Mouse (Mus musculus) midbrain, embryonic 14.5 days (tissue): ENCODE measurements around the gene Frmd5. TPM values are rescaled to one million over a fixed set of nuclear protein-coding genes. Genes with fewer than 3 reads are reported as not detected.

Experiments used
- ATAC-seq: fragments of 200-750 bp; cut with Nextera tagmentation; 2 replicates; pipeline ENCODE4 v1.8.0; 2017; ENCODE audit warnings: moderate number of reproducible peaks, moderate library complexity; ENCODE audit not compliant: low FRiP score, low TSS enrichment
- DNase-seq: peaks from one replicate; pipeline ENCODE4 v3.0.0-alpha.2; 2015
- H3K27ac ChIP-seq: fragments of 300-500 bp; sonication (generic); replicated peaks from 2 replicates; pipeline ENCODE4 v1.5.1; 2014; ENCODE audit warnings: mild to moderate bottlenecking, low read depth, low read length, moderate library complexity
- H3K27me3 ChIP-seq: fragments of 300-500 bp; sonication (generic); 2 replicates; pipeline ENCODE4 v1.6.1; 2014; ENCODE audit warnings: low read length, control low read depth, mixed read lengths; ENCODE audit not compliant: control insufficient read depth, insufficient read depth
- H3K36me3 ChIP-seq: fragments of 300-500 bp; sonication (generic); 2 replicates; pipeline ENCODE4 v1.6.1; 2014; ENCODE audit warnings: low read length, control low read depth; ENCODE audit not compliant: control insufficient read depth, insufficient read depth
- H3K4me1 ChIP-seq: fragments of 300-500 bp; sonication (generic); 2 replicates; pipeline ENCODE4 v1.6.1; 2014; ENCODE audit warnings: mild to moderate bottlenecking, antibody characterized with exemption, low read length, control low read depth; ENCODE audit not compliant: control insufficient read depth, insufficient read depth
- H3K4me2 ChIP-seq: fragments of 300-500 bp; sonication (generic); 2 replicates; pipeline ENCODE4 v1.6.1; 2014; ENCODE audit warnings: mild to moderate bottlenecking, low read length, moderate library complexity
- H3K4me3 ChIP-seq: fragments of 300-500 bp; sonication (generic); replicated peaks from 2 replicates; pipeline ENCODE4 v1.5.1; 2014; ENCODE audit warnings: low read depth, low read length
- H3K9ac ChIP-seq: fragments of 300-500 bp; sonication (generic); replicated peaks from 2 replicates; pipeline ENCODE4 v1.6.1; 2014; ENCODE audit warnings: mild to moderate bottlenecking, low read length, moderate library complexity
- H3K9me3 ChIP-seq: fragments of 300-500 bp; sonication (generic); 2 replicates; pipeline ENCODE4 v1.6.1; 2016; ENCODE audit warnings: low read length, control low read depth, mixed read lengths; ENCODE audit not compliant: control insufficient read depth
- WGBS: fragments of 180-500 bp; shearing (Covaris S2); extraction: QIAGEN DNeasy Blood & Tissue Kit; methylation state at CpG from one replicate; pipeline ENCODE4 v1.1.7; 2014; 5-methylcytosine and 5-hydroxymethylcytosine counted together
- polyA plus RNA-seq: library from polyadenylated mRNA; unstranded; fragments of >200 nt; fragmentation: Nextera tagmentation; extraction: Ambion mirVana; gene quantifications from 2 replicates; pipeline ENCODE4 v1.2.1, GENCODE M21; 2014

Frmd5 gene
- polyA plus RNA-seq, 1 experiment from 2014 or later, result 32.0 TPM

DNA sequence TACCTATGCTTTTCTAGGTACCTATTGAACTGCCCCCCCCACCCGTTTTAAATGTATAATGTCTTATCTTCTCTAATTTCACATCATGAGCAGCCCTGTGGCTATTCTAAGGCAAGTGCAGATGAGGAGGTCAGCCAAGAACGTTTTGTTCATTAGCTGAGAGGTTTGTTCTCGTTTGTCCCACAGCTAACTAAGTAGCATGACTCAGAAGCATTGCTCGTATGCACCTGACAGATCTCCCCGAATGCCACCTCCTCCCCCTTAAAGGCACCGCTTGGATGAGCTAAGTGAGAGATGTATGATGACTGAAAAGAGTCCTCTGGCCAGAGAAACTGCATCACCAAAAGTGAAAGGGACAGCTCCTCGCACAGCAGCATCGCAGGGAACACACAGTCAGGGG, 132.7 kb downstream of the Frmd5 start:
- Histone ChIP-seq H3K36me3 (no peaks in the 10 kb centered on the region), H3K27me3 (no peaks in the 10 kb centered on the region), H3K4me2 (no peak overlapping the region), H3K4me1 (peaks cover 6% of the 10 kb centered on the region; the same call in 1 of the 2 replicates), H3K4me3 (no peak overlapping the region), H3K9ac (no peak overlapping the region), H3K27ac (no peak overlapping the region), H3K9me3 (no peaks in the 10 kb centered on the region)
- WGBS, result 72% methylated on average over 8 of the region's 8 CpGs
- no peak for DNase-seq
- no peak for ATAC-seq

DNA sequence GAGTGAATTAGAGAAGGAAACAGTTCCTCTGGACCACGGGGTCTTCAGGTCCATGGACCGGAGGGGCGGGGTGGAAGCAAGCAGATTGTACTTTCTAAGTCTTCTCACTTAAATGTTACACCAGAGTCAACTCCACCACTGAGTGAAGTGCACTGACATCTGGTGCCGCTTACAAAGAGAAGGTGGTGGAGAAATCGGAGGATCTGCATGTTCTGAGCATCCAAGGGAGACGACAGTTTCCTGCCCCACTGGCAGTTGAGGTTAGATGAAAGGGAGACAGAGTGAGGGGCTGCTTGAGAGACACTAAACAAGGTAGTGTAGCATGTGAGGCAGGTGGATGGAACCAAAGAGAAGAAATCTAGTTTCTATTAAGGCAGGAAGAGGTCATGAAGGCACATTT, 137.0 kb downstream of the Frmd5 start:
- ATAC-seq (no peak), DNase-seq (no peak)
- H3K4me2 ChIP-seq, result no peak overlapping the region
- H3K4me3 ChIP-seq, result no peak overlapping the region
- no peaks in the 10 kb centered on the region for H3K27me3 ChIP-seq
- 90% methylated on average over 6 of the region's 6 CpGs for WGBS
- H3K36me3 ChIP-seq, result no peaks in the 10 kb centered on the region
- no peak overlapping the region for H3K9ac ChIP-seq
- no peak overlapping the region for H3K27ac ChIP-seq
- H3K9me3 ChIP-seq, result no peaks in the 10 kb centered on the region
- no peaks in the 10 kb centered on the region for H3K4me1 ChIP-seq

DNA sequence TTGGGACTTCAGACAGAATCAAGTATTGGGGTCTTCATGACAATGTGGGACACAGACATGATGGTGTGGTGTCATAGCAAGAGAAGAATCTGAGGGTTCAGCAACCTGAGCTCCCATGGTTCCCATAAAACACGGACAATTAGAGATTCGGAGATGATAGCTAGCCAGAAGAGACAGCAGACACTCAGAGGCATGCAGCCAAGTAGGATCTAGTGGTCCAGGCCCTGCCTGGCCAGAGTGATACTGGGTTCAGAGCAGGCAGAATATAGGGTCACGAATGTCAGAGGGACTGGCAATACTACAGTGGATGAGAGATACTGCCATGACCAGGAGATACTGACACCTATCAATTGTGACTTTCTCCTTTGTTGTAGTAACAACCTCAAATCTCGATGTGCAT, 138.6 kb downstream of the Frmd5 start:
- Histone ChIP-seq H3K4me1 (no peaks in the 10 kb centered on the region), H3K4me3 (no peak overlapping the region), H3K27me3 (no peaks in the 10 kb centered on the region), H3K36me3 (no peaks in the 10 kb centered on the region), H3K27ac (no peak overlapping the region), H3K9me3 (no peaks in the 10 kb centered on the region), H3K4me2 (no peak overlapping the region), H3K9ac (no peak overlapping the region)
- WGBS, result 90% methylated on average over 4 of the region's 4 CpGs
- ATAC-seq, result no peak
- no peak for DNase-seq

DNA sequence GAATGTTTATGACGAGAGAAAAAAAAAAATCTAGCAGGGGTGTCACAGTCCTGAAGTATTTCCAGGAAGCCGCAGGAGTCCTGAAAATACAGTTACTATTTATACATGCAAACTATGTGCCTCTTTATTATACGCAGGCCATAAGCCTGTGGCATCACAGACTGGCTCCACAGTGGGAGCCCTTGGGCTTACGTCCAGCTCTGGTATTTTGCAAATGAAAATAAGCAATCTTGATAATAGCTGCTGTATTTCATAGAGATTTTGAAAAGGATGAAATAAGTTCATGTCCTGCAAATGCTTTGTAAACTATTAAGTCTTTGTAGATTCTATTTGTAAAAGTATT, 145.8 kb downstream of the Frmd5 start:
- no peak overlapping the region for H3K4me3 ChIP-seq
- H3K27ac ChIP-seq, result no peak overlapping the region
- WGBS, result 63% methylated on average over 4 of the region's 4 CpGs
- H3K4me1 ChIP-seq, result no peaks in the 10 kb centered on the region
- H3K4me2 ChIP-seq, result no peak overlapping the region
- DNase-seq, result no peak
- no peaks in the 10 kb centered on the region for H3K9me3 ChIP-seq
- H3K27me3 ChIP-seq, result no peaks in the 10 kb centered on the region
- ATAC-seq, result no peak
- H3K36me3 ChIP-seq, result no peaks in the 10 kb centered on the region
- no peak overlapping the region for H3K9ac ChIP-seq

GRCm38 (mm10) chr2:121660461-121661159, 146.3 kb downstream of the Frmd5 start:
- no peak for ATAC-seq
- Histone ChIP-seq H3K9ac (no peak overlapping the region), H3K4me1 (no peaks in the 10 kb centered on the region), H3K4me3 (no peak overlapping the region), H3K9me3 (no peaks in the 10 kb centered on the region), H3K27ac (no peak overlapping the region), H3K36me3 (no peaks in the 10 kb centered on the region), H3K27me3 (no peaks in the 10 kb centered on the region), H3K4me2 (no peak overlapping the region)
- WGBS, result 62% methylated on average over 6 of the region's 6 CpGs
- DNase-seq, result no peak

GRCm38 (mm10) chr2:121659350-121659749, 147.5 kb downstream of the Frmd5 start:
- no peak for DNase-seq
- H3K27me3 ChIP-seq, result no peaks in the 10 kb centered on the region
- no peaks in the 10 kb centered on the region for H3K36me3 ChIP-seq
- no peak overlapping the region for H3K27ac ChIP-seq
- no peak overlapping the region for H3K4me3 ChIP-seq
- H3K9me3 ChIP-seq, result no peaks in the 10 kb centered on the region
- no peak overlapping the region for H3K4me2 ChIP-seq
- ATAC-seq, result no peak
- 81% methylated on average over 4 of the region's 4 CpGs for WGBS
- H3K9ac ChIP-seq, result no peak overlapping the region
- H3K4me1 ChIP-seq, result no peaks in the 10 kb centered on the region

DNA sequence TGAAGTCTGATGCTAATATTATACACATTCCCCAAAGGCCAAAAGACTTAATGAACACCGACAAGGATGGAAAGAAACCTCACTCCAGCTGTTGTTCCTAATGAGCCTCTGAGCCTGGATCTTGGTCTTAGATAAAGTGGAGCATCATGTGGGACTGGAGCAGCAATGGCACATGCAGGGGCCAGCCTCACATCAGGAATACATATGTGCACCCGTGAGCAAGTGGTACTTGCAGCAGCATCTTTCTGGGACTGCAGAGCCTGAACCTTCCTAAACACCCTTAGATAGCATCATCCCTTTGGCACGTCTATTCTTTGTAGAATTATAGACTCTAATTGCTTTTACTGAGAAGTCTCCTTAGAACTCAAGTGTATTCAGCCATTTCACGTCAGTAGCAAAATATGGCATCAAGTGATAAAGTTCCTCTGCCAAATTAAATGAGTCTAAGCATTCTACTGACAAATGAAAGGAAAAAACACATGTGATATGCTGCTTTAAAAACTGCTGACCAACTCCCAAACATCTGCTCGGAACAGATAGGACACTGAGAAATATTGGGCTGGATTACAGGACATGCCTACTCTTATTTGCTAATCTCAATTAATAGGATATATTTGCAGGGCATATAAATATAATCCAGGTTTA, 148.6 kb downstream of the Frmd5 start:
- Histone ChIP-seq H3K27me3 (no peaks in the 10 kb centered on the region), H3K4me2 (no peak overlapping the region)
- whole genome bisulfite sequencing, result 71% methylated on average over 5 of the region's 5 CpGs

GRCm38 (mm10) chr2:121655966-121656365, 150.9 kb downstream of the Frmd5 start:
- Histone ChIP-seq H3K4me3 (no peak overlapping the region), H3K4me2 (no peak overlapping the region), H3K27ac (no peak overlapping the region), H3K9ac (no peak overlapping the region), H3K9me3 (no peaks in the 10 kb centered on the region), H3K27me3 (no peaks in the 10 kb centered on the region), H3K4me1 (no peaks in the 10 kb centered on the region), H3K36me3 (no peaks in the 10 kb centered on the region)
- WGBS, result 94% methylated on average over 6 of the region's 6 CpGs
- no peak for DNase-seq
- no peak for ATAC-seq

More for the DNA sequence above, 148.6 kb downstream of the Frmd5 start:
- H3K36me3 ChIP-seq, result no peaks in the 10 kb centered on the region
- no peaks in the 10 kb centered on the region for H3K4me1 ChIP-seq
- H3K9ac ChIP-seq, result no peak overlapping the region
- no peak overlapping the region for H3K27ac ChIP-seq
- ATAC-seq (no peak), DNase-seq (no peak)
- H3K4me3 ChIP-seq, result no peak overlapping the region
- no peaks in the 10 kb centered on the region for H3K9me3 ChIP-seq

- 89% methylated on average over 8 of the region's 8 CpGs for WGBS
- Histone ChIP-seq H3K36me3 (no peaks in the 10 kb centered on the region), H3K9ac (no peak overlapping the region), H3K4me3 (no peak overlapping the region), H3K9me3 (no peaks in the 10 kb centered on the region), H3K4me2 (no peak overlapping the region), H3K27ac (no peak overlapping the region), H3K4me1 (no peaks in the 10 kb centered on the region), H3K27me3 (no peaks in the 10 kb centered on the region)
- ATAC-seq, result no peak
- no peak for DNase-seq
Measured at GRCm38 (mm10) chr2:121655106-121655505, 151.8 kb downstream of the Frmd5 start.
